Mouse (Mus musculus) kidney, adult 11 months (tissue): ENCODE measurements around the gene Adgre5.

Experiments
- DNase-seq: peaks from one replicate; pipeline ENCODE4 v3.0.0; 2022

Gene Adgre5

GRCm38 (mm10) chr8:83749265-83749664 lies 8.1 kb upstream of the Adgre5 start:
- DNase-seq = no peak

GRCm38 (mm10) chr8:83748708-83749107 lies 7.6 kb upstream of the Adgre5 start:
- peak; percentile 26 for DNase-seq

GRCm38 (mm10) chr8:83747661-83748346 lies 6.7 kb upstream of the Adgre5 start:
- peak; percentile 70 for DNase-seq

- peak; percentile 50 for DNase-seq
Observed at GRCm38 (mm10) chr8:83744070-83744469, 2.9 kb upstream of the Adgre5 start.

- no peak for DNase-seq
Observed at GRCm38 (mm10) chr8:83742968-83743367, 1.8 kb upstream of the Adgre5 start.

GRCm38 (mm10) chr8:83741849-83742655 lies 926 bp upstream of the Adgre5 start:
- no peak for DNase-seq

- DNase-seq = no peak
Observed at GRCm38 (mm10) chr8:83740586-83740975, 545 bp downstream of the Adgre5 start.

DNA sequence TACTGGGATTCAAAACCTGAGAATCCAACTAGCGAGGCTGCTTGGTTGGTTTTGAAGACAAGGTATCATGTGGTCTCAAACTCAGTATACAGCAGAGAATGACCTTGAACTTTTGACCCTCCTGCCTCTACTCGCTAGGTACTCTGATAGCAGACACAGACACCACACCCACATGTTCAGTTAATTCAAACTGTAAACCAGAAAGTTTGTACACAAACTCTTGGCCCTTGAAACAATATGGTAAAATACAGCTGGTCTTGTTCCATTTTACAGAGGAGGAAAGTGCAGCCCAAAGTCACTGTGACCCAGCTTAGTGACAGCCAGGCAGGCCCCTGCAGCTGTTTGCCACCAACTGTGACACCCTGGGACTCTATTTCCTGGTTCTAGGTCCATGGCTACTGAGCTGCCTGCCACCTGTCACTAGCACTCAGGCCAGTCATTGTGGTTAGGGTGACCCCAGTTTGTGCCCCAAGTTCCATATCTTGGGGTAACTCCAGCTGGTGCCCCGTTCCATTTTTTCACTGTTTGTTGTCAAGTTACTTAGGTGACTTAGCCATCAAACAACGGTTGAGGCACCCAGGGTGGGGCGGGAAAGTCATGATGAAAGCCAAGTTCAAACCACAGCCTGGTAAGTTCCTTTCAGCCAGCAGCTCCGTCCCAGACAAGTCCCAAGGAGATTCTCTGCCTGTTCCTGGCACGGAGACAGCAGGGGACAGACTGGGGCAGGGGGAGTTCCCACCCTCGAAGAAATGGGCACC lies 1.2 kb downstream of the Adgre5 start:
- DNase-seq = no peak

DNA sequence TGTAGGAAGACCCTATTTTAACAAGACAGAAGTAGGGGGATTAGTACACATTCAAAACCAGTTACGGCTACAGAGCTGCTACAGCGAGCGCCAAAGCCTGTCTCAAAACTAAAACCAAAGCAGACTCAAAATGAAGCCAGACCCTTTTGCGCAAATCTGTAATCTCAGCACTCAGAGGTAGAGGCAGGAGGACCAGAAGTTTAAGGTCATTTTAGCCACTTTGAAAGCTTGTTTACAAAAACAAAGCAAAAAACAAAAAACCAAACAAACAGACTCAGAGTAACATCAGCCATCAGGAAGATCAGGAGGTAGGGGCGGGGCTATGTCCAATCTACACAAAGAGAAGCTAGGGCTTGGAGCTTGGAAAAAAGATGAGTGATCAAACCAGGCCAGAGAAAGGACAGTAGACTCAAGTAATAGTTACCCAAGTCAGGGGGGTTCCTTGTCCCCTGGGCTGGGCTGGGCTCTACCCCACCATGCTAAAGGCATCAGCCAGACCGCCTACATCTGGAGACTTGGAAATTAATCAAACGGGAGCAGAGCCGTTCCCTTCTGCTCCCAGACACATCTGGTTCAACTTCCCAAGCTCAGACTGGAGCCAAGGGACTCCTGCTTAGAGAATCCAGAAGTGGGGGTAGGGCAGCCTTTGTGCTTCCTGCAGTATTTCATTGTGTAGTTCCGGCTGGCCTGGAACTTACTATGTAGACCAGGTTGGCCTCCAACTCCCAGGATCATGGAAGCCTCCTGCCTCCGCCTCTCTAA lies 2.0 kb downstream of the Adgre5 start:
- DNase-seq = no peak

- peak; percentile 56 for DNase-seq
Observed at GRCm38 (mm10) chr8:83737852-83738562, 3.1 kb downstream of the Adgre5 start.

- DNase-seq = no peak
Observed at GRCm38 (mm10) chr8:83737346-83737745, 3.8 kb downstream of the Adgre5 start.

GRCm38 (mm10) chr8:83736681-83737080 lies 4.4 kb downstream of the Adgre5 start:
- no peak for DNase-seq

DNA sequence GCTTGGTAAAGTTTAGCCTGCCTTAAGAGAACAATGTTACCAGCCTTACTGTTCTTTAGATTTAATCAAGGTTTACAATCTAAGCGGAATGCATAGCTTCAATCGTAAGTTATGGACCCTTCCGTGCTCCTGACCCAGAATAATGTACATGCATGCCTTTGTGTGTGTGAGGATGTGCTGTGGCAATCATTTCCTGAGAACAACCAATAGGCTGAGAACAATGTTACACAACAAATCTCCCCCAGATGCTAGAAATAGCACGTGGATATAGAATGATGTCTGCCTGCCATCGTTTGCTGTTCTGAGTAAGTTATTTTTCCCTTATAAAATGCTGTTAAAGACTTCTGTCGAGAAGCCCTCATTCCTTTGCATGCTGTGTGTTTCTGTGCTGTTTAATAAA lies 8.2 kb downstream of the Adgre5 start:
- DNase-seq = no peak

- no peak for DNase-seq
Observed at GRCm38 (mm10) chr8:83731906-83732305, 9.2 kb downstream of the Adgre5 start.

DNA sequence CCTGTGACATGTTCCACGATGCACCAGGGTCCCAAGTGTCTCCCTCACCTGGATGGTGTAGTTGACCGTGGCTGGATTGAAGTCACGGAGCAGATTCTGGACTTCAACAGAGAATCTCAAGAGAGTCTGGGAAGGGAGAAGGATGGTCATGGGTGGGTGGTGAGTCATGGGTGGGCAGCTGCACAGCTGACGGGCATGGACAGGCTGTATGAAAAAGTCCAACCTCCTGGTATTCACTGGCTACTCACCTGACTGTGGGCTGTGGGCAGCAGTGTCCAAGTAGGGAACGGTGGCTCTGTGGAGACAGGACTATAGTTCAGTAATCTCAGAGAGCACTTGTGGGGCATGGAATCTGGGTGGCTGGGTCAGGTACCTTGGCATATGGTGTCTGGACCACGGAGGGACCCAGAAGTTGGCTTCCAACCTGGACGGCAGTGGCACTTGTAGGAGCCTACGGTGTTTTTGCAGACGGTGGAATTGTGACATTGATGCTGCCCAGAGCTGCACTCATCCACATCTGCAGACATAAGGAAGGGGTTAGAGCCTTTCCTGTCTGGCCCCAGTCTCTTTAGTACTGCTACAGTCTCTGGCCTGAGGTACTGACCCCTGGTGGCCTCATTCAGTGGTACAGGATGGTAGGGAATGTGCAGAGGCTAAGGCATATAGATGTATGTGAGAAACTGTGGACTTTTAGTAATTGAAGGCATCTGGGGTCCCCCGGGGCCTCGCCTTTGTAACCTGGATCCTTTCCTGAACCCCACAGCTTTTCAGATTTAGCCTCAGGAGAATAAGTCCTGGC lies 11.9 kb downstream of the Adgre5 start:
- no peak for DNase-seq

DNA sequence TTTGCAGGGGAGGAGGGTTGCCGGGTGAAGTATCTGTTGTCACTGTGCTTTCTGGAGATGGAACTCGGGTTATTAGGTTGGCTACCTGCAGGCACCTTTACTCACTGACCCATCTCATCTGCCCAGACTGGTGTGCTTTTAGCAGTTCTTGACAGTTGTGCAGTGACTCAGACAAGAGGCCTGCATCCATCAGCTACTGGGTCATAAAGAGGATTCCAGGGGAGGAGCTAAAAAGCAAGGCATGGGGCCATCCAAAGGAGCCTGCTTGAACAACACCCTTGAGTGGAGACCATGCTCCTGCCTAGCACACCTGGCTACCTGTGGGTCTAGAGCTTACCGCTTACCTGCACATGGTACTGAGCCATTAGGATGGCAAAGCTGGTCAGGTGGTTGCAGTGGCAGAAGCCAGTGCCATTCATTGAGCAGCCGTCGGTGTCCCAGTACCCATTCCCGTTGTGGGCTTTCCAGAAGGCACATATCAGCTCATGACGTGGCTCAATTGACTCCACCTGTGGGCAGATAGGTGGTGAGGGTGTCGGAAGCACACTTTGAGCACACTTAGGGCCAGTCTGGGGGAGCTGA lies 15.5 kb downstream of the Adgre5 start:
- no peak for DNase-seq

- DNase-seq = peak; percentile 76
Observed at GRCm38 (mm10) chr8:83724697-83725482, 16.2 kb downstream of the Adgre5 start.

DNA sequence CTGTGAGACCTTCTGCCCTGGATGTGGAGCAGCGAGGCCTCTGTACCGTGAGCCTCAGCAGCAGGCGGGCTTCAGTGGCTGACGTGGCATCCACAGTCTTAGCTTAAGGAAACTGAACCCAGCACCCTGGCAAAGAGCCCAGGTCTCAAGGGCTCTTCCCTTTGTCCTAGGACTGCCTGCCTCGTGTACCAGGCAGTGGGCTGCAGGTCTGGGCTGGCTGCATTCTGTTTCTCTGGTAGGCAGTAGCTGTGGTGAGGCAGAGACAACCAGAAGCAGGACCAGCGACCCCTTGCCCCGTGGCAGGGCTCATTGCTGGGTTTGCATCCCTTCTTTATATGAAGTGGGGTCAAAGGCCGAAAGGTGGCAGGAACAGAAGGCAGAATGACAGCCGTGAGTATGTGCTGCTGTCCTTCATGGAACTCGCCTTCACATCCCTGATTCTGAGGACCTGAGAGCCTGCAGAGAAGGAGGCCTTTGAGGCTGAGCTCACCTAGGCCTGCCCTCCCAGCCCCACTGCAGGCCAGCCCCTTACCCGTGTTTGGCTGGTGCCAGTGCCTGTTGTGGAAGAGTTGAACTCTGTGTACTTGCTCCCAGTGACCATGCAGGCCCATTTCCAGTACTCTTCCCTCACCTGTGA lies 17.6 kb downstream of the Adgre5 start:
- DNase-seq = no peak

DNA sequence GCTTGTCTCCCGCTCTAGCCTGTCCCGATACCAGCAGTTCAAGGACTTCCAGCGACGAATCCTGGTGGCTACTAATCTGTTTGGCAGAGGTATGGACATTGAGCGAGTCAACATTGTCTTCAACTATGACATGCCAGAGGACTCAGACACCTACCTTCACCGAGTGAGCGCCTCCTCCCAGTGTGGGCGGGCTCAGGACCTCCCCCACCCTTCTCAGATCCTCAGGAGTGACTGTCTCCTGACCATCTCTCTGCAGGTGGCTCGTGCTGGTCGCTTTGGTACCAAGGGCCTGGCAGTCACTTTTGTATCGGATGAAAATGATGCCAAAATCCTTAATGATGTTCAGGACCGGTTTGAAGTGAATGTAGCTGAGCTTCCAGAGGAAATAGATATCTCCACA lies 18.5 kb downstream of the Adgre5 start:
- no peak for DNase-seq
